ENCODE assay signal across 8 mouse cellular contexts in the genomic region with DNA sequence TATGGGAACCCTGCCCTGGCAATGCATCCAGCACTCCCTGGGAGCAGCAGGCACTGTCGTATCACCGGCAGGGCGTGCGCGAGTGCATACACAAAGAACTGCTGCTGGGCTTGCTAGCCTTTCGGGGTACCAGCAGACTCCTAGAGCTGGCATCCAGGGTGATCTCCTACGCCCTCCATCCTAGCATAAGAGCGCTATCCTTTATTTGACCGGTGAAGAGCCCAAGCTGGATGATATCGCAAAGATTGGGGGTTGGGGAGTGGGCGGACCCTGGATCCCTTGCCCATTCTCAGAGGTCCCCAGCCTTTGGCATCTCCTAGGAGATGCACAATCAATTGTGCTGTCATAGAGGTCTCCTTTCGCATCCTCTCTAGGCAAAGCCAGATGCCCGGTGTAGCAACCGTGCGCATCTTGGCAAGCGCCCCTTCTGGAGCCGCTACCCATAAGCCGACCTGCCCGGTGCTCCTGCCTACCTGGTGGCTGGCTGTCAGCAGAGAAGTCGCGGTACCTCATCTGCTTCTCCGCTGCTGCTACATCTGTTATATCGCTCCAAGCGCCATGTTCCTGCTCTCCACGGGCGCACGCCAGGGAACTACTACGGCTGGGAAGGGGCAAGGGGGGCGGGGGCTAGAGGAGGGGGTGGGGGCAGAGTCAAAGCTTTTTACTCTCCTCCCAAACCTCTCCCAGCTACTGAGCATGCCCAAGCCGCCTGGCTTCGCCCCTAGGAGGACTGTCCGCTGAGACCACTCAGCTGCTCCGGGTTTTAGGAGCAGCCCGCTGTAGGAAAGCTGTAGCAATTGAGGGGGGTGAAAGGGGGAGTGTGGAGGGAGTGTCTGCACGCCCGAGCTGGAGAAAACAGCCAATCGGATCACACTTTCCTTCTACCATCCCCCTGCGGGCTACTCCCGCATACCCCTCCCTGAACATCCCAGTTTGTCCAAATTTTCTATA. TPM values are rescaled to one million over a fixed set of nuclear protein-coding genes. Genes with fewer than 3 reads are reported as not detected.
DNase-seq lines count a peak whose midpoint lies in the region; ATAC-seq and TF ChIP-seq lines count a peak whose summit lies in the region.

A gene (minus strand): TSS at position 787 of the 951 bp plus-strand sequence.

- intact Hi-C loops in heart, adult 2 months (cut with DNase I) = no loop called here
- intact Hi-C loops in heart, postnatal 36 days (cut with DNase I) = no loop called here

- H3K79me2 ChIP-seq in heart, adult 2 months (replicated peaks; ENCODE audit: control insufficient read depth, insufficient read depth, low read length) = no peaks in the 10 kb centered on the region

- H3K4me1 ChIP-seq in heart, adult 2 months (ENCODE audit: control insufficient read depth, insufficient read depth, low read length) = no peaks in the 10 kb centered on the region
- H3K4me1 ChIP-seq in liver, embryonic 12.5 days = no peaks in the 10 kb centered on the region

- DNase-seq in heart, adult 2 months = no peak
- no peak for DNase-seq in heart, postnatal 36 days
- peak; percentile 87 for DNase-seq in cerebellum, adult 9-10 months
- peak; percentile 67 to 80 for DNase-seq in kidney, postnatal 4 days
- peak; percentile 95 for DNase-seq in retina, postnatal 1 day
- DNase-seq in spleen, adult 12 weeks (ENCODE audit: low spot score) = no peak

- peak; percentile 87 for ATAC-seq in frontal cortex, adult (ENCODE audit: low TSS enrichment)
- ATAC-seq in liver, embryonic 12.5 days = peak; percentile 40; the same call in 1 of the 2 replicates

- 2% methylated on average over 39 of the region's 39 CpGs for WGBS in heart, adult 2 months
- WGBS in liver, embryonic 12.5 days (ENCODE audit: insufficient replicate concordance) = 2% methylated on average over 39 of the region's 39 CpGs

- no peak within 1 kb of the TSS for H3K9ac ChIP-seq in heart, adult 2 months (ENCODE audit: low read depth, low read length)
- no peak within 1 kb of the TSS for H3K9ac ChIP-seq in liver, embryonic 12.5 days

- H3K4me3 ChIP-seq in heart, adult 2 months = peak within 1 kb of the TSS; percentile 26; the same call in 1 of the 2 replicates
- H3K4me3 ChIP-seq in liver, embryonic 12.5 days = peak within 1 kb of the TSS; percentile 43

- no peak for TF ChIP-seq POLR2A in heart, adult 2 months (IDR thresholded peaks at IDR 0.05; ENCODE audit: insufficient read depth, low read depth, low read length)

- no peaks in the 10 kb centered on the region for H3K9me3 ChIP-seq in liver, embryonic 12.5 days (replicated peaks)

- no peaks in the 10 kb centered on the region for H3K36me3 ChIP-seq in heart, adult 2 months (ENCODE audit: control insufficient read depth, insufficient read depth, low read length)
- no peaks in the 10 kb centered on the region for H3K36me3 ChIP-seq in liver, embryonic 12.5 days

- H3K4me2 ChIP-seq in liver, embryonic 12.5 days = peak within 1 kb of the TSS; percentile 60

- no peak within 1 kb of the TSS for H3K27ac ChIP-seq in heart, adult 2 months
- no peak within 1 kb of the TSS for H3K27ac ChIP-seq in liver, embryonic 12.5 days

- no peak for TF ChIP-seq CTCF in heart, adult 2 months (IDR thresholded peaks at IDR 0.05)

- H3K27me3 ChIP-seq in heart, adult 2 months (ENCODE audit: control insufficient read depth, insufficient read depth, low read length) = no peaks in the 10 kb centered on the region
- peaks cover 19% of the 10 kb centered on the region for H3K27me3 ChIP-seq in liver, embryonic 12.5 days (replicated peaks)

- no peak for TF ChIP-seq EP300 in heart, adult 2 months (IDR thresholded peaks at IDR 0.05; ENCODE audit: insufficient read depth, low read depth, low read length)

RNA-seq across cellular contexts. Expression of the gene that starts here (rescaled TPM):
- total RNA-seq in heart, adult 2 months (2021) = under 1 TPM; 0.08 to 0.14 TPM
- polyA plus RNA-seq in heart, adult 2 months (2012; rRNA removed) = 0.03 and 0.14 TPM in 2 replicates
- total RNA-seq in heart, postnatal 36 days (2021) = not detected
- 0.12 and 0.13 TPM in 2 replicates for polyA plus RNA-seq in liver, embryonic 12.5 days (2016; fragmentation: Nextera tagmentation; extraction: Ambion mirVana)

Comparison
In these comparisons a context has a peak if more than half of its experiments do, and no peak if none do; other contexts are left out.
1. Peak in ATAC-seq, H3K4me3 ChIP-seq and H3K4me2 ChIP-seq in liver, embryonic 12.5 days; RNA of the gene not detected or under 1 TPM.
2. DNase-seq: peak in cerebellum, adult 9-10 months (single experiment), kidney, postnatal 4 days (2 of 2) and retina, postnatal 1 day (single experiment); none in heart, adult 2 months (0 of 2), heart, postnatal 36 days (0 of 2) and spleen, adult 12 weeks (single experiment).